Mouse (Mus musculus) midbrain, embryonic 12.5 days (tissue): ENCODE measurements around the gene Trp53i13. TPM values are rescaled to one million over a fixed set of nuclear protein-coding genes. Genes with fewer than 3 reads are reported as not detected.

Source experiments
- ATAC-seq: fragments of 200-750 bp; cut with Nextera tagmentation; 2 replicates; pipeline ENCODE4 v1.8.0; 2017; ENCODE audit warnings: low read depth, moderate TSS enrichment, moderate library complexity; ENCODE audit not compliant: low FRiP score
- H3K27ac ChIP-seq: fragments of 300-500 bp; sonication (generic); replicated peaks from 2 replicates; pipeline ENCODE4 v1.5.1; 2016; ENCODE audit warnings: mild to moderate bottlenecking
- H3K27me3 ChIP-seq: fragments of 300-500 bp; sonication (generic); 2 replicates; pipeline ENCODE4 v1.6.1; 2016; ENCODE audit warnings: mild to moderate bottlenecking
- H3K36me3 ChIP-seq: fragments of 300-500 bp; sonication (generic); 2 replicates; pipeline ENCODE4 v1.6.1; 2016
- H3K4me1 ChIP-seq: fragments of 300-500 bp; sonication (generic); 2 replicates; pipeline ENCODE4 v1.6.1; 2016
- H3K4me2 ChIP-seq: fragments of 300-500 bp; sonication (generic); replicated peaks from 2 replicates; pipeline ENCODE4 v1.6.1; 2016; ENCODE audit warnings: mild to moderate bottlenecking, moderate library complexity
- H3K4me3 ChIP-seq: fragments of 300-500 bp; sonication (generic); 2 replicates; pipeline ENCODE4 v1.5.1; 2016; ENCODE audit warnings: mild to moderate bottlenecking
- H3K9ac ChIP-seq: fragments of 300-500 bp; sonication (generic); replicated peaks from 2 replicates; pipeline ENCODE4 v1.6.1; 2016; ENCODE audit warnings: mild to moderate bottlenecking, moderate library complexity
- H3K9me3 ChIP-seq: fragments of 300-500 bp; sonication (generic); 2 replicates; pipeline ENCODE4 v1.6.1; 2016; ENCODE audit warnings: mild to moderate bottlenecking
- WGBS: fragments of 180-500 bp; shearing (Covaris S2); methylation state at CpG from one replicate; pipeline ENCODE4 v1.1.7; 2016; 5-methylcytosine and 5-hydroxymethylcytosine counted together
- polyA plus RNA-seq: library from polyadenylated mRNA; unstranded; fragments of >200 nt; fragmentation: Nextera tagmentation; extraction: Ambion mirVana; gene quantifications from 2 replicates; pipeline ENCODE4 v1.2.1, GENCODE M21; 2016

The Trp53i13 gene
- polyA plus RNA-seq, 1 experiment from 2014 or later, result 28.8 TPM

DNA sequence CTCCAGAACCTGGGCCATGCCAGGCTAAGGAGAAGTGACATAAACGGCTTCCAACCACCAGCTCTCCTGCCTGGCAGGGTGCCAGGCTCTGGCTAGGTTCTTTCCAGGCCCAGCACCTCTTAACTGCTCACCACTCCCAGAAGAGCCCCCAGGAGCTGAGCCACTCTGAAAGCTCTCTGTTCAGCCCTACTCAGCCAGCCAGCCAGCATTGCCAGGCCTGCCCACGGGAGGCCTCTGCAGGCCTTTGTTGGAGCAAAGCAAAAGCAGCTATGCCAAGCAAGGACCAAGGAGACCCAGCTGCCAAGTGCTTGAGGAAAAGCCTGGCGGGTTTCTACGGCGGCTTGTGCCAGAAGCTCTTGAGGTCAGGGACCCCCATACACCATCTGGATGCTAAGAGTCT lies 29.0 kb downstream of the Trp53i13 start:
- WGBS, result 61% methylated on average over 5 of the region's 5 CpGs
- H3K4me1 ChIP-seq, result peaks cover 75% of the 10 kb centered on the region

DNA sequence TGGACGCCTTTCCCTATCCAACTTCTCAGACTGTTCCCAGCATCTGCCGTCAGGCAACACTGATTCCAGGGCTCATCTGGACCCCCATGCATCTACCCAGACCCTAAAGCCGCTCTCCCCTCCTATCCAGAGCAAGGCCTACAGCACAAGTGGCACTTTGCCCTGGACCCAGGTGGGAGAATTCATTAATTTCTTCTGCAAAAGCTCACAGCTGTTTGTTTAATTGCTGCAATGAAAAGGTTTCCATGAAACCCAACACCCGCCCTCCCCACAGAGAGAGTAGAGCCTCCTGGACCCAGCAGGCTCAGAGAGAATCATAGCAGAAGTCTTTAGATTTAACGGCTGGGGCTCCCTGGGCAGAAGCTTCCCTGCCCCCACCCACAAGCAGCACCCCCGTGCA lies 30.6 kb downstream of the Trp53i13 start:
- H3K4me3 ChIP-seq, result no peak overlapping the region
- WGBS, result 56% methylated on average over 6 of the region's 6 CpGs
- peaks cover 65% of the 10 kb centered on the region for H3K4me1 ChIP-seq
- no peaks in the 10 kb centered on the region for H3K27me3 ChIP-seq
- H3K4me2 ChIP-seq, result no peak overlapping the region
- no peak for ATAC-seq
- H3K36me3 ChIP-seq, result no peaks in the 10 kb centered on the region
- H3K27ac ChIP-seq, result 0 out of 2 replicates have a peak overlapping the region, but pooled peaks have one; percentile 7
- no peaks in the 10 kb centered on the region for H3K9me3 ChIP-seq
- no peak overlapping the region; the same call in 1 of the 2 replicates for H3K9ac ChIP-seq

More for the DNA sequence above, 29.0 kb downstream of the Trp53i13 start:
- Histone ChIP-seq H3K36me3 (no peaks in the 10 kb centered on the region), H3K4me3 (peak overlapping the region; percentile 15; the same call in 1 of the 2 replicates), H3K9me3 (no peaks in the 10 kb centered on the region), H3K27ac (0 out of 2 replicates have a peak overlapping the region, but pooled peaks have one; percentile 26), H3K4me2 (peak overlapping the region; percentile 80), H3K9ac (0 out of 2 replicates have a peak overlapping the region, but pooled peaks have one; percentile 11), H3K27me3 (no peaks in the 10 kb centered on the region)
- no peak for ATAC-seq

DNA sequence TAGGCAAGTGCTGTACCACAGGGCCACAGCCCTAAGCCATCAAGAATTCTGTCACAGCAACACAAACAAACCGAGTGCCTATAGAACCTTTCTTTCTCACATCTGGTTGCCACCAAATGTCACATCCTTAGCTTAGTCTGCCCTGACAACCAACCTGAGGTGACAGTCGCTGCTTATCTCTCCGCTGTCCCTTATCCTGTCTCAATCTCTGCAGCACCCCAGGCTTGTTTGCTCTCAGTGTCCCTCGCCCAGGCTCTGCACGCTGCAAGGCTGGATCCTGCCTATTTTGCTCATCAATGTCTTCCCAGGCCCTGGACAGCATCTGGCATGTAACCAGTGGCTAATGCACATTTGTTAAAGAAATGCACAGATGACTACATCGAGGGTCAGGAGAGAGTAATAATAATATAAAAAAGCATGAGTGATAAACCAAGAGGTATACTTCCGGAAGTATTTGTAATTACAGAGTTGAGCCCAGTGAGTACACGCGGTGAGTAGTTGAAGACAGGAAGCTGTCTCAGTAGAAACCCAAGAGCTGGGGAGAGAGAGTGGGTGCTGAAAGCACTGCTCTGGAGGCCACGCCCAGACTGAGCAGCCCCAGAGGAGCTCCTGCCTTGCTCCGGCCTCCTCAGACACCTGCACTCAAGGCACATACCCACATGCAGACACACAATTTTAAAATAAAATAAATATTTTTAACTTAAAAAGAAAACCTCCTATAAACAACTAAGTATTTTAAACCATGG lies 32.1 kb downstream of the Trp53i13 start:
- Histone ChIP-seq H3K36me3 (no peaks in the 10 kb centered on the region), H3K4me2 (no peak overlapping the region), H3K4me1 (peaks cover 59% of the 10 kb centered on the region), H3K27ac (no peak overlapping the region), H3K9ac (no peak overlapping the region), H3K4me3 (no peak overlapping the region), H3K27me3 (no peaks in the 10 kb centered on the region), H3K9me3 (no peaks in the 10 kb centered on the region)
- no peak for ATAC-seq
- WGBS, result 78% methylated on average over 11 of the region's 11 CpGs

DNA sequence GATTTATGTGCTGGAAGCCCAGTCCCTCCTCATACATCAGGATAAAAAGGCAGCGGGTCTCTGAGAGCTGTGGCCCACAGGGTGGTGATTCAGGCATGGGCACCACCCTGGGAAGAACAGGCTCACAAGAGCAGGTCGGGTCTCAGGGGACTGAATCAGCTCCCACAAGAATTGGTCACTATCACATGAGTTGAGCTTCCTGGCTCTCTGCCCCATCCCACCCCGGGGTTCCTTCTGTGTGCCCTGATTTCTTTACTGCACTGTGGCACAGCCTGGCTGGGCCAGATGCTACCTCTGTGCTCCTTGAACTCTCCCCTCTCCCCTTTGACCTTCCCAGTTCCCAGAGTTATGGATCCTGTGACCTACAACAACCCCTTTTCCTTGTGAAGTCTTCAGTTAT lies 32.7 kb downstream of the Trp53i13 start:
- peaks cover 52% of the 10 kb centered on the region for H3K4me1 ChIP-seq
- no peak overlapping the region for H3K9ac ChIP-seq
- no peaks in the 10 kb centered on the region for H3K9me3 ChIP-seq
- ATAC-seq, result no peak
- H3K27ac ChIP-seq, result no peak overlapping the region
- no peak overlapping the region for H3K4me3 ChIP-seq
- no peak overlapping the region for H3K4me2 ChIP-seq
- 76% methylated on average over 3 of the region's 3 CpGs for WGBS
- no peaks in the 10 kb centered on the region for H3K36me3 ChIP-seq
- H3K27me3 ChIP-seq, result no peaks in the 10 kb centered on the region

DNA sequence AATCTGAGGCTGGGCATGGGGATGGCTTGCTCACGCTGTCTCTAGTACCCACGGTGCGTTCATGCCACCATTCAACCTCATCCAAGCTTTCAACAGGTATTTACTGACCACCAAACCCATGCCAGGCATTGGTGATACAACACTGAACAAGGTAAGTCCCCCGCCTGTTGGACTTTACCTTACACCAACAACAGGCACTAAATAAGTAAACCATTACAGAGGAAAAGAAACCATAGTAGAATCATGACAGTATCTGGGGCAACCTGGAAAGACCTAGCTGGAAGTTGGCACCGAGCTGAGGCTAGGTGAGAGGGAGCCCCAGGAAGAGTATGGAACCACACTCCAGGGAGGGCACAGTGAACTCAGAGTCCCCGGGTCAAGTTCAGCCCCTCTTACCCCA lies 38.9 kb downstream of the Trp53i13 start:
- no peak overlapping the region for H3K4me3 ChIP-seq
- no peak overlapping the region for H3K27ac ChIP-seq
- no peak overlapping the region for H3K4me2 ChIP-seq
- no peaks in the 10 kb centered on the region for H3K27me3 ChIP-seq
- ATAC-seq, result no peak
- WGBS, result 92% methylated on average over 6 of the region's 6 CpGs
- no peak overlapping the region for H3K9ac ChIP-seq
- no peaks in the 10 kb centered on the region for H3K9me3 ChIP-seq
- H3K36me3 ChIP-seq, result peaks cover 38% of the 10 kb centered on the region
- H3K4me1 ChIP-seq, result peaks cover 6% of the 10 kb centered on the region; the same call in 1 of the 2 replicates

DNA sequence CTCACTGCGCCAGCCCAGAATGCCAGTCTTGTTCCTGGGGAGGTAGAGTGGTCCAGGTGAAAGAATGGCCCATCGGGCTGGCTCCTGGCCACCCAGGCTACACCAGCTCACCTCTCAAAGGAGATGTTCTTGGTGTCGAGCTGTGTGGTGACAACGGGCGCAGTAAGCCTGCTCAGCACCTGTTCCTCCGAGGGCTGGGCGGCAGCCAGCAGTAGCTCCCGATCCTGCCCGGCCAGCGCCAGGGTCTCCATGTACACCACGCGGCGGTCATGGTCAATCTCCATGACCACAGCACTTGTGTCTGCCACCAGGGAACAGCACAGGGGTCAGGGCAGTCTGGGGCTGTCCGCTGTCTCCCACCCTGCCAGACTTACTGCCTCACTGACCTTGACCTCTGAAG lies 39.6 kb downstream of the Trp53i13 start:
- no peaks in the 10 kb centered on the region for H3K9me3 ChIP-seq
- 94% methylated on average over 14 of the region's 14 CpGs for WGBS
- no peak overlapping the region for H3K27ac ChIP-seq
- no peak overlapping the region for H3K4me3 ChIP-seq
- H3K4me1 ChIP-seq, result no peaks in the 10 kb centered on the region
- no peaks in the 10 kb centered on the region for H3K27me3 ChIP-seq
- H3K9ac ChIP-seq, result no peak overlapping the region
- no peak overlapping the region for H3K4me2 ChIP-seq
- H3K36me3 ChIP-seq, result peaks cover 45% of the 10 kb centered on the region
- no peak for ATAC-seq

DNA sequence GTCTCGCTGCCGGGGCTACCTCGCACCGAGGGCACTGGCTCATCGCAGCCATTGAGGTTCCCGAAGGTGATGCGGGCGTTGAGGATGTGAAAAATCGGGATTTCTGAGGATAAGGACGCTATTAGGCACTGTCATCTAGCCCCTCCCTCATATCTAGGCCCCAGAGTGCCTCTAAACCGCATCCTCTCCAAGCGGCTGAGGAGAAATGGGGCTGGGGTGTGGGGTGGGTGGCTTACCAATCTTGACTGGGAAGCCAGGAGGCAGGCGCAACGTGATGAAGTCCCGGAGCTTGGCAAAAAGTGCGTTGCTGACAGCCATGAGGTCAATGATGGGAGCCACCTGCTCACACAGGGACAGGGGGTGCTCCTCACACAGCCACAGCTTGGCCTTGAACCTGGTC lies 43.0 kb downstream of the Trp53i13 start:
- Histone ChIP-seq H3K4me2 (no peak overlapping the region), H3K9me3 (no peaks in the 10 kb centered on the region), H3K36me3 (peaks cover 59% of the 10 kb centered on the region), H3K4me3 (no peak overlapping the region), H3K27ac (no peak overlapping the region), H3K4me1 (peaks cover 1% of the 10 kb centered on the region), H3K9ac (no peak overlapping the region), H3K27me3 (peaks cover 19% of the 10 kb centered on the region)
- no peak for ATAC-seq
- WGBS, result 91% methylated on average over 16 of the region's 16 CpGs

DNA sequence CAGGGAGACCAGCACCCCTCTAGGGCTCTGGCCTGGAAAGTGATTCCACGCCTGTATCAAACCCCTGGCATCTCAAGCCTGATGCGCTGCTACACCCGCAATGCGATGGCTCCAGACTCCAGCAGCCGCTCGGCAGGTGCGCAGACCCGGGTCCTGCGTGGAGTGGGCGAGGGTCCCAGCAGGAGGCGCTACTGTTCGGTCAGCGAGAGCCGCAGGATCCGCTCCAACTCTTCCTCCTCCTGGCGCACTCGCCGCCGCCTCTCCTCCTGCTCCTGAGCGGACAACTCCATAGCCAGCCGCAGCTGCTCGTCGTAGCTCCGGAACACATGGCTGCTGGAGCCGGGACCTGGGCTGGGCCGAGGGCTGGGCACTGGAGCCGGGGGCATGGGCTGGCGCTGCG lies 44.4 kb downstream of the Trp53i13 start:
- Histone ChIP-seq H3K27ac (no peak overlapping the region), H3K27me3 (peaks cover 32% of the 10 kb centered on the region), H3K4me1 (peaks cover 10% of the 10 kb centered on the region), H3K36me3 (peaks cover 57% of the 10 kb centered on the region), H3K4me2 (no peak overlapping the region), H3K9ac (no peak overlapping the region), H3K9me3 (no peaks in the 10 kb centered on the region), H3K4me3 (no peak overlapping the region)
- WGBS, result 77% methylated on average over 29 of the region's 29 CpGs
- ATAC-seq, result no peak

DNA sequence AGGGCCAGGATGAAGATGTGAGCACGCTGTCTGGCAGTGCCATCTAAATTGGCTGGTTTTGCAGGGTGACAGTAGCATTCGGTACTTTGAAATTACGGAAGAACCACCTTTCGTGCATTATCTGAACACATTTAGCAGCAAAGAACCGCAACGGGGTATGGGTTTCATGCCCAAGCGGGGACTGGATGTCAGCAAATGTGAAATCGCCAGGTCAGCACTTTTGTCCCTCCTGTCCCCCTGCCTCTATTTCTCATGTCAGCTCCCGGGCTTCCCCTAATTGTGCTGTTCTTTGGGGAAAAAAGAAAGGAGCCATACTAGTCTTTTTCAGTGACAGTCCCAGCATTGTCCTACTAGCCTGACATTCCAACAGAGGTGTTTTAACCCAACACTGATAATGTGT lies 47.4 kb downstream of the Trp53i13 start:
- ATAC-seq, result no peak
- H3K27me3 ChIP-seq, result peaks cover 62% of the 10 kb centered on the region
- peaks cover 35% of the 10 kb centered on the region for H3K36me3 ChIP-seq

DNA sequence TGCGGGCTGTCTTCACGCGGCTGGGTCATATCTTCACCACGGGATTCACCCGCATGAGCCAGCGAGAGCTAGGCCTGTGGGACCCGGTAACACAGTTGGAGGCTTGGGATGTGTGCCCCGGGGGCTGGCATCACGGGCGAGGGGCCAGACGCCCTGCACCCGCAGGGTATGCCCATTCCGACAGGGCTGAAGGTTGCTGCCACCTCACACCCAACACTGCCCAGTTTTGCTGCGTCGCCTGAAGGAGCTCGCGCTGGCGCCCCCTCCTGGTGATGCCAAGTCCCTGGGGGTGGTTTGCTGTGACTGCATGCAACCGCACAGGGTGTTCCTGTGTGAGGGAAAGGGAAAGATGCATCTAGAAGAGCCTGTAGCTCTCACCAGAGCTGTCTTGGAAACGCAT lies 48.0 kb downstream of the Trp53i13 start:
- Histone ChIP-seq H3K27me3 (peaks cover 68% of the 10 kb centered on the region), H3K36me3 (peaks cover 29% of the 10 kb centered on the region), H3K4me2 (peak overlapping the region; percentile 6; the same call in 1 of the 2 replicates), H3K4me1 (peaks cover 12% of the 10 kb centered on the region), H3K27ac (no peak overlapping the region), H3K9ac (no peak overlapping the region), H3K4me3 (no peak overlapping the region), H3K9me3 (no peaks in the 10 kb centered on the region)
- ATAC-seq, result no peak
- 17% methylated on average over 20 of the region's 20 CpGs for WGBS

More for the DNA sequence above, 47.4 kb downstream of the Trp53i13 start:
- Histone ChIP-seq H3K4me1 (peaks cover 10% of the 10 kb centered on the region), H3K27ac (no peak overlapping the region), H3K4me2 (no peak overlapping the region), H3K4me3 (no peak overlapping the region), H3K9ac (no peak overlapping the region), H3K9me3 (no peaks in the 10 kb centered on the region)
- 86% methylated on average over 9 of the region's 9 CpGs for WGBS

DNA sequence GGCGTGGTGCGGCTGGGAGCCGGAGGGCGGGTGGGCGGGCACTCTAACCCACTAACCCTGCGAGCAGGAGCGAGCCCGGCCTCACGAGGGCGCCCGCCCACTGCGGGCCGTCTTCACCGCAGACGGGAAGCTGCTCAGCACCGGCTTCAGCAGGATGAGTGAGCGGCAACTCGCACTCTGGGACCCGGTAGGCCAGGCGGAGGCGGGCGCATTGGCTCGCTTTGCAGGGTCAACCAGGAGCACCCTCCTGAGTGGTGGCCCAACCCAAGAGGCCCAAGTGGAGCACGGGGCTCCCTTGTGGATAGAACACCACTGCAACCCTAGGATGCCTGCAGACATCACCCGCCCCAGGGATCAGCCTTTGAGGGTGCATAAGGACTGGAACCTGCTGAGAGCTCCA lies 48.6 kb downstream of the Trp53i13 start:
- WGBS, result 4% methylated on average over 25 of the region's 25 CpGs
- Histone ChIP-seq H3K4me1 (peaks cover 18% of the 10 kb centered on the region), H3K4me3 (no peak overlapping the region; the same call in 1 of the 2 replicates), H3K9ac (no peak overlapping the region), H3K36me3 (peaks cover 23% of the 10 kb centered on the region), H3K27me3 (peaks cover 75% of the 10 kb centered on the region), H3K9me3 (no peaks in the 10 kb centered on the region), H3K27ac (no peak overlapping the region), H3K4me2 (no peak overlapping the region)
- no peak for ATAC-seq

DNA sequence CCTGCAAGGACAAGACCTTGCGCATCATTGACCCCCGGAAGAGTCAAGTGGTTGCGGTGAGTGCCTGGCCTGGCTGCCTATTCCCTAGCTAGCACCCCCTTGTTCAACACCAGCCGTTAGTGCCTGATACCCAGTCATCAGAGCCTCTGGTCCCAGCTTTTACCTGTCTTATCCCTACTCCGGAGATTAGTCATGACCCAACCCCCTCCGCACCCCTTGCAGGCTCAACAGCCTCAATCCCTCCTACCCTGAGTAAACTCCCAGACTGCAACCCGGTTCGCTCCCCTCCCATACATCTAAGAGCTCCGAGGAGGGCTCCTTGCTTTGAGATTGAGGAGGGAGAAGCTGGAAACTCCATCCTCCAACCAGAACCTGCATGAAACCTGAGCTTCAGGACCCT lies 49.2 kb downstream of the Trp53i13 start:
- no peak overlapping the region for H3K4me3 ChIP-seq

More for the DNA sequence above, 49.2 kb downstream of the Trp53i13 start:
- H3K4me1 ChIP-seq, result peaks cover 23% of the 10 kb centered on the region
- WGBS, result 33% methylated on average over 9 of the region's 9 CpGs
- no peak overlapping the region for H3K27ac ChIP-seq
- peaks cover 17% of the 10 kb centered on the region for H3K36me3 ChIP-seq
- ATAC-seq, result no peak
- H3K27me3 ChIP-seq, result peaks cover 81% of the 10 kb centered on the region
- H3K4me2 ChIP-seq, result no peak overlapping the region
- no peaks in the 10 kb centered on the region for H3K9me3 ChIP-seq
- no peak overlapping the region for H3K9ac ChIP-seq
